In genomic region chr7:80893753-80894129, GRCm38 (mm10) we compare ENCODE assay signal across 12 mouse cellular contexts. TPM values are rescaled to one million over a fixed set of nuclear protein-coding genes. Genes with fewer than 3 reads are reported as not detected.
A peak's percentile ranks its signal among the peaks of the same experiment; 100 is the strongest.
DNase-seq lines count a peak whose midpoint lies in the region; ATAC-seq and TF ChIP-seq lines count a peak whose summit lies in the region.
"Had no signal": no experiment of that assay in that cellular context is flagged by ENCODE, and none has a peak within 500 bp of the region (broad histone marks: within the 10 kb centered on the region; RNA-seq: fewer than 3 reads in every experiment).

No protein-coding gene starts in this region.

- TF ChIP-seq EP300 in liver, postnatal 0 days (IDR thresholded peaks at IDR 0.05; ENCODE audit: low read depth): no peak

- WGBS in forebrain, embryonic 14.5 days: 81% methylated on average over 6 of the region's 6 CpGs
- WGBS in forebrain, embryonic 12.5 days: 81% methylated on average over 6 of the region's 6 CpGs
- 76% methylated on average over 6 of the region's 6 CpGs for WGBS in liver, postnatal 0 days (ENCODE audit: insufficient replicate concordance)
- WGBS in liver, embryonic 12.5 days (ENCODE audit: insufficient replicate concordance): 85% methylated on average over 6 of the region's 6 CpGs
- 77% methylated on average over 6 of the region's 6 CpGs for WGBS in intestine, postnatal 0 days

- H3K9me3 ChIP-seq in forebrain, embryonic 14.5 days (replicated peaks; ENCODE audit: control insufficient read depth, low read length): no peaks in the 10 kb centered on the region
- no peaks in the 10 kb centered on the region for H3K9me3 ChIP-seq in forebrain, embryonic 12.5 days
- no peaks in the 10 kb centered on the region for H3K9me3 ChIP-seq in liver, postnatal 0 days (ENCODE audit: low read length)
- H3K9me3 ChIP-seq in liver, embryonic 12.5 days (replicated peaks): no peaks in the 10 kb centered on the region
- no peaks in the 10 kb centered on the region for H3K9me3 ChIP-seq in intestine, postnatal 0 days (ENCODE audit: control insufficient read depth)
- H3K9me3 ChIP-seq: limb, embryonic 15.5 days; midbrain, embryonic 10.5 days had no signal

- no peak overlapping the region for H3K4me2 ChIP-seq in forebrain, embryonic 14.5 days (ENCODE audit: low read length)
- H3K4me2 ChIP-seq in forebrain, embryonic 12.5 days: no peak overlapping the region
- no peak overlapping the region for H3K4me2 ChIP-seq in liver, postnatal 0 days (ENCODE audit: low read depth, low read length)
- no peak overlapping the region for H3K4me2 ChIP-seq in liver, embryonic 12.5 days
- H3K4me2 ChIP-seq in intestine, postnatal 0 days (replicated peaks; ENCODE audit: low read depth): no peak overlapping the region
- H3K4me2 ChIP-seq: limb, embryonic 15.5 days had no signal

- H3K36me3 ChIP-seq in forebrain, embryonic 14.5 days (ENCODE audit: control insufficient read depth, insufficient read depth, low read length): peaks cover 71% of the 10 kb centered on the region
- H3K36me3 ChIP-seq in forebrain, embryonic 12.5 days (replicated peaks): peaks cover 87% of the 10 kb centered on the region
- H3K36me3 ChIP-seq in liver, postnatal 0 days (replicated peaks; ENCODE audit: insufficient read depth, low read length): peaks cover 43% of the 10 kb centered on the region
- peaks cover 88% of the 10 kb centered on the region for H3K36me3 ChIP-seq in liver, embryonic 12.5 days
- H3K36me3 ChIP-seq in intestine, postnatal 0 days (ENCODE audit: control insufficient read depth, insufficient read depth): peaks cover 65% of the 10 kb centered on the region

- no peak overlapping the region for H3K4me3 ChIP-seq in forebrain, embryonic 14.5 days (ENCODE audit: low read depth, low read length)
- H3K4me3 ChIP-seq in forebrain, embryonic 12.5 days (replicated peaks): no peak overlapping the region
- no peak overlapping the region for H3K4me3 ChIP-seq in liver, postnatal 0 days (ENCODE audit: low read depth, low read length)
- no peak overlapping the region for H3K4me3 ChIP-seq in liver, embryonic 12.5 days
- no peak overlapping the region for H3K4me3 ChIP-seq in intestine, postnatal 0 days (ENCODE audit: low read depth, low read length)
- H3K4me3 ChIP-seq: limb, embryonic 15.5 days; midbrain, embryonic 10.5 days had no signal

- no peak for TF ChIP-seq CTCF in liver, postnatal 0 days (IDR thresholded peaks at IDR 0.05; ENCODE audit: low read depth)
- TF ChIP-seq CTCF in intestine, postnatal 0 days (IDR thresholded peaks at IDR 0.05; ENCODE audit: low read depth): no peak

- ATAC-seq in forebrain, embryonic 14.5 days: no peak
- ATAC-seq in forebrain, embryonic 12.5 days (ENCODE audit: low FRiP score): no peak
- peak; percentile 53 for ATAC-seq in liver, postnatal 0 days
- no peak for ATAC-seq in liver, embryonic 12.5 days
- ATAC-seq in intestine, postnatal 0 days: no peak

- H3K4me1 ChIP-seq in forebrain, embryonic 14.5 days (ENCODE audit: control insufficient read depth, insufficient read depth, low read length): peaks cover 6% of the 10 kb centered on the region; the same call in 1 of the 2 replicates
- peaks cover 10% of the 10 kb centered on the region for H3K4me1 ChIP-seq in forebrain, embryonic 12.5 days
- H3K4me1 ChIP-seq in liver, postnatal 0 days (ENCODE audit: insufficient read depth): peaks cover 5% of the 10 kb centered on the region
- H3K4me1 ChIP-seq in liver, embryonic 12.5 days: peaks cover 26% of the 10 kb centered on the region
- H3K4me1 ChIP-seq in intestine, postnatal 0 days (replicated peaks; ENCODE audit: control insufficient read depth, insufficient read depth, low read length): no peaks in the 10 kb centered on the region

- H3K27me3 ChIP-seq in forebrain, embryonic 14.5 days (replicated peaks; ENCODE audit: control insufficient read depth, insufficient read depth, low read length): no peaks in the 10 kb centered on the region
- no peaks in the 10 kb centered on the region for H3K27me3 ChIP-seq in forebrain, embryonic 12.5 days
- no peaks in the 10 kb centered on the region for H3K27me3 ChIP-seq in liver, postnatal 0 days (ENCODE audit: insufficient read depth, low read length)
- H3K27me3 ChIP-seq in liver, embryonic 12.5 days (replicated peaks): no peaks in the 10 kb centered on the region
- H3K27me3 ChIP-seq in intestine, postnatal 0 days (replicated peaks; ENCODE audit: control insufficient read depth, insufficient read depth, low read length): no peaks in the 10 kb centered on the region
- H3K27me3 ChIP-seq: limb, embryonic 15.5 days had no signal

- DNase-seq in forebrain, embryonic 14.5 days (ENCODE audit: low spot score): no peak
- DNase-seq in liver, postnatal 0 days: no peak
- DNase-seq in cerebellum, postnatal 10 days: peak; percentile 54 to 64
- DNase-seq in kidney, postnatal 25 days: peak; percentile 24 to 67
- DNase-seq in frontal cortex, postnatal 25 days (ENCODE audit: low spot score in 2 of 2): no peak
- DNase-seq: spleen, adult 18-20 months; thymus, postnatal 14 days had no signal

- peak overlapping the region; percentile 58; the same call in 1 of the 2 replicates for H3K27ac ChIP-seq in forebrain, embryonic 14.5 days (ENCODE audit: low read depth, low read length)
- no peak overlapping the region for H3K27ac ChIP-seq in forebrain, embryonic 12.5 days
- peak overlapping the region; percentile 41; the same call in 1 of the 2 replicates for H3K27ac ChIP-seq in liver, postnatal 0 days (ENCODE audit: low read depth)
- H3K27ac ChIP-seq in liver, embryonic 12.5 days: no peak overlapping the region
- H3K27ac ChIP-seq in intestine, postnatal 0 days (ENCODE audit: low read depth, low read length): no peak overlapping the region
- H3K27ac ChIP-seq: limb, embryonic 15.5 days; midbrain, embryonic 10.5 days had no signal

- H3K9ac ChIP-seq in forebrain, embryonic 14.5 days (ENCODE audit: low read length): no peak overlapping the region
- H3K9ac ChIP-seq in forebrain, embryonic 12.5 days: no peak overlapping the region
- no peak overlapping the region for H3K9ac ChIP-seq in liver, postnatal 0 days (replicated peaks)
- H3K9ac ChIP-seq in liver, embryonic 12.5 days: no peak overlapping the region
- H3K9ac ChIP-seq in intestine, postnatal 0 days (ENCODE audit: low read depth, low read length): no peak overlapping the region
- H3K9ac ChIP-seq: limb, embryonic 15.5 days had no signal

RNA-seq across cellular contexts. Expression of gene Wdr73, which starts 7.3 kb away (rescaled TPM):
- polyA plus RNA-seq in forebrain, embryonic 14.5 days (2014; fragmentation: Nextera tagmentation; extraction: Ambion mirVana): 36.3 and 38.1 TPM in 2 replicates
- polyA plus RNA-seq in forebrain, embryonic 12.5 days (2016; fragmentation: Nextera tagmentation; extraction: Ambion mirVana): 40.6 and 46.5 TPM in 2 replicates
- polyA plus RNA-seq in liver, postnatal 0 days (2015; fragmentation: Nextera tagmentation; extraction: Ambion mirVana): 10.1 and 13.6 TPM in 2 replicates
- polyA plus RNA-seq in liver, embryonic 12.5 days (2016; fragmentation: Nextera tagmentation; extraction: Ambion mirVana): 29.1 and 30.3 TPM in 2 replicates
- 9.3 and 9.6 TPM in 2 replicates for polyA plus RNA-seq in intestine, postnatal 0 days (2015; fragmentation: Nextera tagmentation; extraction: Ambion mirVana)

RNA-seq across cellular contexts. Expression of gene Nmb, which starts 11.1 kb away (rescaled TPM):
- 3.8 and 7.9 TPM in 2 replicates for polyA plus RNA-seq in forebrain, embryonic 14.5 days (2014; fragmentation: Nextera tagmentation; extraction: Ambion mirVana)
- 7.8 and 8.6 TPM in 2 replicates for polyA plus RNA-seq in forebrain, embryonic 12.5 days (2016; fragmentation: Nextera tagmentation; extraction: Ambion mirVana)
- 1.4 and 1.7 TPM in 2 replicates for polyA plus RNA-seq in liver, postnatal 0 days (2015; fragmentation: Nextera tagmentation; extraction: Ambion mirVana)
- 1.6 and 2.4 TPM in 2 replicates for polyA plus RNA-seq in liver, embryonic 12.5 days (2016; fragmentation: Nextera tagmentation; extraction: Ambion mirVana)
- 2.1 and 2.8 TPM in 2 replicates for polyA plus RNA-seq in intestine, postnatal 0 days (2015; fragmentation: Nextera tagmentation; extraction: Ambion mirVana)

RNA-seq across cellular contexts. Expression of gene Zscan2, which starts 33.0 kb away (rescaled TPM):
- polyA plus RNA-seq in forebrain, embryonic 14.5 days (2014; fragmentation: Nextera tagmentation; extraction: Ambion mirVana): 5.6 and 5.7 TPM in 2 replicates
- polyA plus RNA-seq in forebrain, embryonic 12.5 days (2016; fragmentation: Nextera tagmentation; extraction: Ambion mirVana): 3.7 and 4.5 TPM in 2 replicates
- polyA plus RNA-seq in liver, postnatal 0 days (2015; fragmentation: Nextera tagmentation; extraction: Ambion mirVana): 0.43 and 0.47 TPM in 2 replicates
- polyA plus RNA-seq in liver, embryonic 12.5 days (2016; fragmentation: Nextera tagmentation; extraction: Ambion mirVana): 0.23 and 0.58 TPM in 2 replicates
- 0.68 and 0.80 TPM in 2 replicates for polyA plus RNA-seq in intestine, postnatal 0 days (2015; fragmentation: Nextera tagmentation; extraction: Ambion mirVana)

RNA-seq across cellular contexts. Expression of gene Sec11a, which starts 53.8 kb away (rescaled TPM):
- polyA plus RNA-seq in forebrain, embryonic 14.5 days (2014; fragmentation: Nextera tagmentation; extraction: Ambion mirVana): 149 and 164 TPM in 2 replicates
- 169 and 179 TPM in 2 replicates for polyA plus RNA-seq in forebrain, embryonic 12.5 days (2016; fragmentation: Nextera tagmentation; extraction: Ambion mirVana)
- 82.0 and 89.4 TPM in 2 replicates for polyA plus RNA-seq in liver, postnatal 0 days (2015; fragmentation: Nextera tagmentation; extraction: Ambion mirVana)
- 123 and 124 TPM in 2 replicates for polyA plus RNA-seq in liver, embryonic 12.5 days (2016; fragmentation: Nextera tagmentation; extraction: Ambion mirVana)
- polyA plus RNA-seq in intestine, postnatal 0 days (2015; fragmentation: Nextera tagmentation; extraction: Ambion mirVana): 140 and 142 TPM in 2 replicates

Comparison
In these comparisons a context has a peak if more than half of its experiments do, and no peak if none do; other contexts are left out.
1. H3K27ac ChIP-seq: peak in forebrain, embryonic 14.5 days (single experiment) and liver, postnatal 0 days (single experiment); none in forebrain, embryonic 12.5 days (single experiment), liver, embryonic 12.5 days (single experiment) and intestine, postnatal 0 days (single experiment).
2. DNase-seq: peak in cerebellum, postnatal 10 days (2 of 2) and kidney, postnatal 25 days (2 of 2); none in forebrain, embryonic 14.5 days (single experiment), liver, postnatal 0 days (single experiment) and frontal cortex, postnatal 25 days (0 of 2).